Mouse (Mus musculus) ovary, adult 10 weeks (tissue): ENCODE measurements around the gene Polr1d. TPM values are rescaled to one million over a fixed set of nuclear protein-coding genes. Genes with fewer than 3 reads are reported as not detected.

Experiments
- polyA plus RNA-seq: library from polyadenylated mRNA; stranded (reverse); fragments of 350-450 nt; fragmentation: Illumina TruSeq; extraction: RNeasy Lipid Tissue Mini Kit (QIAGEN cat#74804); gene quantifications from one replicate; pipeline ENCODE4 v1.2.3, GENCODE M21; 2014

Gene Polr1d
- 165 TPM for polyA plus RNA-seq

DNA sequence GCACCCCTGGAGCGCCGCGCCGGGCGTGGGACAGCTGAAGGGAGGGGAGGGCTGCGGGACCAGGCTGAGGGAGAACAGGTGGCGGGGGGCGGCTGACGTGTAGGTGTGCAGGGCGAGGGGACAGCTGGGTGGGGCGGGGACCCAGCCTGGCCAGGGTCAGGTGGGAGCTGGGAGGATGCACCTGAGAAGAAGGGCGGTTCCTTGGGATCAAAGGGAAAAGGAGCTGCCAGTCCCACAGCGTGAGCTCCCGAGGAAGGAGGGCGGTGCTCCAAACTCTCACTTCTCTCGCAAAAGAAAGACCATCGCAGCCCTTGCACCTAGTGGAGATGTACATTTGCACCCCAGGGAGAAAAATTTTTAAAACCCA, at the start of gene Polr1d:
Gene Polr1d, plus strand, starts transcription at position 252 of the 367 bp plus-strand sequence.

DNA sequence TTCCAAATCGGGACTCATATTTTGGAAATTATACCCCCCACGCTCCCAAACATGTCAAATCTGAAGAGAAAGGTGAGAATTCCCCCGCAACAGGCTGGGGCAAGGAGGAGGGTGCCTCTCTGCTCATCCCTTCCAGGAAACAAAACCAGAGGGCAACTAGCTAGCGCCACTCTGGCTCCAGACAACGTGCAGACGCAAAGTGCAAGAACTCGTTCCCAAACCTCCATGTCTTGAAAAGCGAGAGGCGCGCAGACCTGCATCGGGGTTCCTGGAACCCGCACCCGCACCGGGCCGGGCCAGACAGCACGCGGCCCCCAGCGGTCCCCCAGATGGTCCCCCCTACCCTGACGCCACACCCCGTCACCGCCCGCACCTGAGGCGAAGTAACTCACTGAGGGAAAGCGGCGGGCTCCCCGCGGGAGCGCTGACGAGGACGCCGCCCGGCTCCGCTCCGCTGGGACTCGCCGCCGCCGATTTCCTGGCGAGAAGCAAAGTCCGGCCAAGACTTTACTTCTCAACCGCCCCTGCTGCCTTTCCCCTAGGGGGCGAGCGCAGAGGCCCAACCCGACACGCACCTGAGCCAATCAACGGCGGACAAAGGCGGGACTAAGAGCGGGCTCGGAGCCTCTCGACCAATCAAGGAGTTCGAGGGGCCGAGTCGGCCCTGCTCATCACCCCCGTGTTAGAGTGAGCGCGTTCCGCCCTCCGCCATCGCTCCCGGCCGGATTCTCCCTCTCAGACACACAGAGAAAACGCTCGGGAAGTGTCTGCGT, 638 bp upstream of the Polr1d start, which contains the start of gene Lnx2:
Gene Lnx2, minus strand, starts transcription at position 561 of the 773 bp plus-strand sequence.

Other genes starting within 250 kb of the Polr1d start
- 478 TPM for gene Rpl21, start 244.2 kb upstream of the Polr1d start, polyA plus RNA-seq
- 5.0 TPM for gene Rasl11a, start 232.0 kb upstream of the Polr1d start, polyA plus RNA-seq
- gene Gtf3a, start 128.4 kb upstream of the Polr1d start, polyA plus RNA-seq, result 28.5 TPM
- gene Mtif3, start 113.2 kb upstream of the Polr1d start, polyA plus RNA-seq, result 24.4 TPM
- 27.2 TPM for gene Lnx2, start 464 bp upstream of the Polr1d start, polyA plus RNA-seq
- gene Gsx1, start 111.6 kb downstream of the Polr1d start, polyA plus RNA-seq, result not detected
- 0.48 TPM for gene Pdx1, start 192.9 kb downstream of the Polr1d start, polyA plus RNA-seq
- not detected for gene Cdx2, start 230.2 kb downstream of the Polr1d start, polyA plus RNA-seq
- gene Urad, start 245.4 kb downstream of the Polr1d start, polyA plus RNA-seq, result not detected